Mouse (Mus musculus) intestine, embryonic 14.5 days (tissue): ENCODE measurements around the gene Gpha2. TPM values are rescaled to one million over a fixed set of nuclear protein-coding genes. Genes with fewer than 3 reads are reported as not detected.

Experiments used
- ATAC-seq: fragments of 200-750 bp; cut with Nextera tagmentation; replicated peaks from 2 replicates; pipeline ENCODE4 v1.8.0; 2017; ENCODE audit warnings: low read depth, moderate number of reproducible peaks, moderate TSS enrichment, moderate library complexity; ENCODE audit not compliant: low FRiP score, low TSS enrichment
- DNase-seq: peaks from one replicate; pipeline ENCODE4 v3.0.0-alpha.2; 2018; ENCODE audit warnings: low spot score
- H3K27ac ChIP-seq: fragments of 300-500 bp; sonication (generic); 2 replicates; pipeline ENCODE4 v1.5.1; 2014; ENCODE audit warnings: low read depth, mild to moderate bottlenecking, control low read depth
- H3K27me3 ChIP-seq: fragments of 300-500 bp; sonication (generic); replicated peaks from 2 replicates; pipeline ENCODE4 v1.6.1; 2014; ENCODE audit warnings: low read length, control low read depth; ENCODE audit not compliant: control insufficient read depth, insufficient read depth
- H3K36me3 ChIP-seq: fragments of 300-500 bp; sonication (generic); 2 replicates; pipeline ENCODE4 v1.6.1; 2014; ENCODE audit warnings: low read length, control low read depth; ENCODE audit not compliant: control insufficient read depth, insufficient read depth
- H3K4me1 ChIP-seq: fragments of 300-500 bp; sonication (generic); replicated peaks from 2 replicates; pipeline ENCODE4 v1.6.1; 2014; ENCODE audit warnings: low read length, control low read depth, mixed read lengths; ENCODE audit not compliant: control insufficient read depth, insufficient read depth
- H3K4me2 ChIP-seq: fragments of 300-500 bp; sonication (generic); 2 replicates; pipeline ENCODE4 v1.6.1; 2014; ENCODE audit warnings: low read length
- H3K4me3 ChIP-seq: fragments of 300-500 bp; sonication (generic); 2 replicates; pipeline ENCODE4 v1.5.1; 2014; ENCODE audit warnings: low read depth, low read length, control low read depth, mixed read lengths
- H3K9ac ChIP-seq: fragments of 300-500 bp; sonication (generic); 2 replicates; pipeline ENCODE4 v1.6.1; 2014; ENCODE audit warnings: mild to moderate bottlenecking, low read length
- H3K9me3 ChIP-seq: fragments of 300-500 bp; sonication (generic); 2 replicates; pipeline ENCODE4 v1.6.1; 2016; ENCODE audit warnings: low read length, control low read depth; ENCODE audit not compliant: control insufficient read depth
- WGBS: fragments of 180-500 bp; shearing (Covaris S2); extraction: QIAGEN DNeasy Blood & Tissue Kit; methylation state at CpG from one replicate; pipeline ENCODE4 v1.1.7; 2014; 5-methylcytosine and 5-hydroxymethylcytosine counted together
- polyA plus RNA-seq: library from polyadenylated mRNA; unstranded; fragments of >200 nt; fragmentation: Nextera tagmentation; extraction: Ambion mirVana; gene quantifications from 2 replicates; pipeline ENCODE4 v1.2.1, GENCODE M21; 2014

Gene Gpha2
- polyA plus RNA-seq, 1 experiment from 2014 or later, result 0.53 TPM

DNA sequence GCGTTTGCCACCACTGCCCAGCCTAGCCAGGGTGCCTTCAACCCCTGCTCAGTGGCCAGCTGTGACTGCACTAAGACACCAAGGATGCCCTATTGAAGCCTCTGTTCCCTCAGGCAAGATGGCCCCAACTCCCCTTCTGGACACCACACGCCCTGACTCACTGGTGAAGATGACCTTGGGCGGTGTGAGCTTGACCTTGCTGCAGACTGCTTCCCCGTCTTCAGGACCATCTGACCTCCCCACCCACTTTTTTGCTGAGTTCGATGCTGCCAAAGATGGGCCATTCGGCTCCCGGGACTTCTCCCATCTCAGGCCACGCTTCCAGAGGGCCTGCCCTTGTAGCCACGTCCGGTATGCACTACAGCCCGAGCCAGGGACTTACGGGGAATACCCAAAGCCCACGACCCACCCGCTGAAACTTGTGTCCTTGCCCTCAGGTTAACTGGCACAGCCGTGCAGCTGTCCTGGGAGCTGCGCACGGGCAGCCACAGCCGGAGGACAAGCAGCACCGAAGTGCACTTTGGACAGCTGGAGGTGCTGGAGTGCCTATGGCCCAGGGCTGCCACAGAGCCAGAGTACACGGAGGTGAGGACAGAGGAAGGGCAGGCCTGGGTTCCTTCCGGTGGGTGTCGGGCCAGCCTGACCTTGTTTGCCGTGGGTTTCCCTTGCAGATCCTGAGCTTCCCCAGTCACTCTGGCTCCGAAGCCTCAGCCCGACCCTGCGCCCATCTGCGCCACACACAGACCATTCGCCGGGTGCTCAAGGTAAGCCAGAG, 21.5 kb downstream of the Gpha2 start:
- 93% methylated on average over 29 of the region's 29 CpGs for WGBS
- ATAC-seq, result no peak

DNA sequence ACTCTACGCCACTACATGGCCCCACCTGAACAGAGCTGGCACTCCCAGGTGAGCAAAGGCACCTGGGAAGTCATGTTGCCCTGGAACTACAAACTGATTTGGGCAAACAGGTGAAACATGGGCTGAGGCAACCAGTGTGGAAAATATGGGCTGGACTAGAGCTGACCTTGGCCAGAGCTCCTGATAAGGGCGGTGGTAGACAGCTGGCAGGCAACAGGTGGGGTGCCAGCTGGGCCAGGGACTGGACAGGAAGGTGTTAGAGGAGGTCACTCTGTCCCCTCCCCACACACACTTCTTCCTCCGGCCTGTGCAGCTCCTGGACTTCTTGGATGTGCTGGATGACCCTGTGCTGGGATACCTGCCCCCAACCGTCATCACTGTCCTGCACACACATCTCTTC, 26.8 kb downstream of the Gpha2 start:
- ATAC-seq (no peak), DNase-seq (no peak)
- no peak overlapping the region for H3K4me2 ChIP-seq
- WGBS, result 94% methylated on average over 4 of the region's 4 CpGs
- no peaks in the 10 kb centered on the region for H3K9me3 ChIP-seq
- H3K27me3 ChIP-seq, result no peaks in the 10 kb centered on the region
- H3K36me3 ChIP-seq, result peaks cover 90% of the 10 kb centered on the region
- no peak overlapping the region for H3K9ac ChIP-seq
- no peak overlapping the region for H3K27ac ChIP-seq
- H3K4me3 ChIP-seq, result no peak overlapping the region
- no peaks in the 10 kb centered on the region for H3K4me1 ChIP-seq

More for the DNA sequence above, 21.5 kb downstream of the Gpha2 start:
- Histone ChIP-seq H3K27ac (no peak overlapping the region), H3K36me3 (peaks cover 73% of the 10 kb centered on the region), H3K27me3 (no peaks in the 10 kb centered on the region), H3K4me1 (peaks cover 5% of the 10 kb centered on the region), H3K9ac (no peak overlapping the region), H3K4me2 (no peak overlapping the region), H3K4me3 (no peak overlapping the region), H3K9me3 (no peaks in the 10 kb centered on the region)
- no peak for DNase-seq

DNA sequence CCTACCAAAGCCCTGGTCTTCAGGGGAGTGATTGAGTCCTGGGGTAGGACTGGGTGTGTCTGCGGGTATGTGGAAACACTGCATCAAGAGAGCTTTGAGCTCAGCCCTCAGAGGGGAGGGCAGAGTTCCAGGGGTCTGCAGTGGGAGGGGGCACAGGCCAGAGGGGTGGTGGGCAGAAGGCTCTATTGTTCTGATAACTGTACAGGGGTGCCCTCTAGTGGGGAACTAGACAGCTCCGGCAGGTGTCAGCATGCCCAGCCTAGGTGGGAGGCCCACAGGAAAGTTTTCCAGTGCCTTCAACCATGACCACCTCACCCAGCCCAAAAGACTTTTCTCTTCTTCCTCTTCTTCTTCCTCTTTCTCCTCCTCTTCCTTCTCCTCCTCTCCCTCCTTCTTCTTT, 34.2 kb downstream of the Gpha2 start:
- H3K27ac ChIP-seq, result no peak overlapping the region
- H3K4me3 ChIP-seq, result no peak overlapping the region
- no peaks in the 10 kb centered on the region for H3K4me1 ChIP-seq
- H3K9ac ChIP-seq, result no peak overlapping the region
- no peak overlapping the region for H3K4me2 ChIP-seq
- no peaks in the 10 kb centered on the region for H3K27me3 ChIP-seq
- ATAC-seq, result no peak
- 68% methylated on average over 2 of the region's 2 CpGs for WGBS
- H3K9me3 ChIP-seq, result no peaks in the 10 kb centered on the region
- no peak for DNase-seq
- peaks cover 67% of the 10 kb centered on the region for H3K36me3 ChIP-seq

DNA sequence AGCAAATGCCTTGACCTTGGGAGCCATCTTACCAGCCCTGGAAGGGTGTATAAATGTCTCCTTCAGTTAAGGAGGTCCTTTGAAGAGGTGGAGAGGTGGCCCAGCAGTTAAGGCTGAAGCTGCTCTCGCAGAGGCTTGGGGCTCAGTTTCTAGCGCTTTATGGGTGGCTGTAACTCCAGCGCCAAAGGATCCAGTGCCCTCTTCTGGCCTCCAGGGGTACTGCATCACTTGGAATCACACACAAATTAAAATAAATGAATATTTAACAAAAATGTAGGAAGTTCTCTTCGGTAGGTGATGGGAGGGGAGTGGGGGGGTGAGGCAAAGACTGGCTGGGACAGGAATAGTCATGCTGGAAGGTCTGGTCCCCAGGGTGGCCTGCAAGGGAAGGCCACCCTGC, 34.8 kb downstream of the Gpha2 start:
- H3K4me2 ChIP-seq, result no peak overlapping the region
- H3K9me3 ChIP-seq, result no peaks in the 10 kb centered on the region
- peaks cover 62% of the 10 kb centered on the region for H3K36me3 ChIP-seq
- DNase-seq (no peak), ATAC-seq (no peak)
- 85% methylated on average over 4 of the region's 4 CpGs for WGBS
- H3K9ac ChIP-seq, result no peak overlapping the region
- no peak overlapping the region for H3K27ac ChIP-seq
- H3K4me3 ChIP-seq, result no peak overlapping the region
- no peaks in the 10 kb centered on the region for H3K4me1 ChIP-seq
- no peaks in the 10 kb centered on the region for H3K27me3 ChIP-seq

DNA sequence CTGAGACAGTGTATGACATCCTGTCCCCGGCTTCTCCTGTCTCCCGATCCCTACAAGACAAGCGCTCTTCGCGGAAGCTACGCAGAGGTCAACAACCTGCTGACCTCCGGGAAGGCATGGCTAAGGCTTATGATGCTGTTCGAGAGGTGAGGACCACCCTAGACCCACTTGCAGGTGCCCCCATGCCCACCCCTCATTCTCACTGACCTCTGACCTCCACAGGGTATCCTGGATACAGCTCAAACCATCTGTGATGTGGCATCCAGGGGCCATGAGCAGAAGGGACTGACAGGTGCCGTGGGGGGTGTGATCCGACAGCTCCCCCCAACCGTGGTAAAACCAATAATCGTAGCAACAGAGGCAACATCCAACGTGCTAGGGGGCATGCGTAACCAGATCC, 35.2 kb downstream of the Gpha2 start:
- Histone ChIP-seq H3K9ac (no peak overlapping the region), H3K4me2 (no peak overlapping the region), H3K27ac (no peak overlapping the region), H3K9me3 (no peaks in the 10 kb centered on the region), H3K36me3 (peaks cover 57% of the 10 kb centered on the region), H3K27me3 (no peaks in the 10 kb centered on the region), H3K4me3 (no peak overlapping the region), H3K4me1 (no peaks in the 10 kb centered on the region)
- DNase-seq (no peak), ATAC-seq (no peak)
- 95% methylated on average over 14 of the region's 14 CpGs for WGBS

DNA sequence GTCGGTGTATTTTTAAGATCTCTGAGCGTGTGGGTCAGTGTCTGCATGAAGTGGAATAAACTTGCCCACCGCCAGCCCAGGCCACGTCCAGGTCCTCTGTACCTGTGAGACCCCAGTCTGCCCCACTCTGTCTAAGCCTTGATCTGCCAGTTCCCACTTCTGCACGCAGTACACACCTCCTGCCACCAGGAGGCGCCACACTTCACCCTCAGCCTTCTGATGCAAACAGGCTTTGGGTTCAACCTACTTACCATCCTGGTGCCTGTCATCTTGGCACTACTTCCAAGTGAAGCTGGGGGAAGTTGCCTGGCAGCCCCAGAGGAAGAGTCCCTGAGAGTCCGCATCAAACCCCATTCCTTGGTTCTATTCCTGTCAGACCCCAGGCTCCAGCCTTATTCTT, 36.0 kb downstream of the Gpha2 start:
- Histone ChIP-seq H3K27me3 (no peaks in the 10 kb centered on the region), H3K4me2 (no peak overlapping the region), H3K4me3 (no peak overlapping the region), H3K9ac (no peak overlapping the region), H3K36me3 (peaks cover 49% of the 10 kb centered on the region), H3K9me3 (no peaks in the 10 kb centered on the region), H3K4me1 (no peaks in the 10 kb centered on the region), H3K27ac (peak overlapping the region; percentile 79; the same call in 1 of the 2 replicates)
- WGBS, result 60% methylated on average over 7 of the region's 7 CpGs
- ATAC-seq (no peak), DNase-seq (peak; percentile 89)

DNA sequence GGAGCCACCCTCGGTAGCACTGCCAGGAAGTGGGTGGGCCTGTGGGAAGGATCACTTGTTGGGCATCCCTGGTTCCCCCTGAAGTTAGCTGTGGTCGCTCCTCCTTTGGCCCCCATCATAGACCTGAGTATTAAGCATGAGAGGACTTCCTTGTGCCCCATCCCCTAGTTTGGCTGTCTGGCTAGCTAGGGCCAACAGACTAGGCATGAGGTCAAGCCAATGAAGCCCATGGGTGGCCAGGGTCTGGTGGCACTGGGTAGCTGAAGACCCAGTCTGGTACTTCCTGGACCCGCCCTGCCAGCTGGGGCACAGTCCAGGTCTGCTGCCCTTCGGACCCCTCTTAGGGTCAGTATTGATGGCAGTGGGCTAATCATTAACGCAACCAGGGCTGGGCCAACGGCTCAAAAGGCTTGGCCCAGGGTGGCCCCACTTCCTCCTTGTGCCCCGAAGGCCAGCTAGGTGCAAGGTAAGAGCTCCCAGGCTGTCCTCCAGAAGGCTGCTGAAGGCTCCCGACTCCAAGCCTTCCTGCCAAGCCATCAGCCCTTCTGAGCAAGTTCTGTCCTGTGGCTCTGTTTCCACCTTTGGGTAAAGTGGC, 36.8 kb downstream of the Gpha2 start:
- H3K27ac ChIP-seq, result peak overlapping the region; percentile 79
- H3K4me1 ChIP-seq, result no peaks in the 10 kb centered on the region
- 76% methylated on average over 8 of the region's 8 CpGs for WGBS
- H3K9me3 ChIP-seq, result no peaks in the 10 kb centered on the region
- H3K9ac ChIP-seq, result peak overlapping the region; percentile 57
- H3K4me3 ChIP-seq, result peak overlapping the region; percentile 29
- peak overlapping the region; percentile 32 for H3K4me2 ChIP-seq
- peaks cover 42% of the 10 kb centered on the region for H3K36me3 ChIP-seq
- peak; percentile 58 for ATAC-seq
- peak; percentile 75 for DNase-seq
- H3K27me3 ChIP-seq, result no peaks in the 10 kb centered on the region

DNA sequence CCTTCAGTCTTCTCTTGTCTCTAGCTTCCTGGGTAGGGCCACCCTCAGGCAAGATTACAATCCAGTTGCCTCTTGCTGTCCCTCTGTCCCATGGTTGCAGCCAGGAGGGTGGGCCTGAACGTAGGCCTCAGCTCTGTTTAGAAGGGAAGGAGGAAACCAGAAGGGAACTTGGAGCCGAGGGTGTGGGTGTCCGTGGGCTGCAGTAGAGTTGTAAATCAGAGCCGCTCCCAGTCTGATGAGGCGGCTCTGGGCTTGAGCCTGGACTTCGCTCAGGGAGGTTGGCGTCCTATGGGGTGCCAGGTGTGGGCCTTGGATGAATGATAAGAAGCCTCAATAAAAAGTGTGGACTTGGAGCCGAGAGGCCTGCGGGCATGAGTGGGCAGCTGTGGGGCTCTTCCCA, 38.0 kb downstream of the Gpha2 start:
- Histone ChIP-seq H3K9ac (peak overlapping the region; percentile 57), H3K4me1 (no peaks in the 10 kb centered on the region), H3K27ac (peak overlapping the region; percentile 79), H3K36me3 (peaks cover 29% of the 10 kb centered on the region), H3K9me3 (no peaks in the 10 kb centered on the region), H3K4me2 (peak overlapping the region; percentile 45), H3K4me3 (peak overlapping the region; percentile 29), H3K27me3 (no peaks in the 10 kb centered on the region)
- DNase-seq, result peak; percentile 60
- ATAC-seq, result peak; percentile 33
- 37% methylated on average over 9 of the region's 9 CpGs for WGBS
